Mouse (Mus musculus): ENCODE measurements around the gene Pdzd8. TPM values are rescaled to one million over a fixed set of nuclear protein-coding genes. Genes with fewer than 3 reads are reported as not detected.

Pdzd8 gene
- polyA plus RNA-seq (2015; fragmentation: Nextera tagmentation; extraction: Ambion mirVana) = 8.0 and 8.4 TPM in 2 replicates

DNA sequence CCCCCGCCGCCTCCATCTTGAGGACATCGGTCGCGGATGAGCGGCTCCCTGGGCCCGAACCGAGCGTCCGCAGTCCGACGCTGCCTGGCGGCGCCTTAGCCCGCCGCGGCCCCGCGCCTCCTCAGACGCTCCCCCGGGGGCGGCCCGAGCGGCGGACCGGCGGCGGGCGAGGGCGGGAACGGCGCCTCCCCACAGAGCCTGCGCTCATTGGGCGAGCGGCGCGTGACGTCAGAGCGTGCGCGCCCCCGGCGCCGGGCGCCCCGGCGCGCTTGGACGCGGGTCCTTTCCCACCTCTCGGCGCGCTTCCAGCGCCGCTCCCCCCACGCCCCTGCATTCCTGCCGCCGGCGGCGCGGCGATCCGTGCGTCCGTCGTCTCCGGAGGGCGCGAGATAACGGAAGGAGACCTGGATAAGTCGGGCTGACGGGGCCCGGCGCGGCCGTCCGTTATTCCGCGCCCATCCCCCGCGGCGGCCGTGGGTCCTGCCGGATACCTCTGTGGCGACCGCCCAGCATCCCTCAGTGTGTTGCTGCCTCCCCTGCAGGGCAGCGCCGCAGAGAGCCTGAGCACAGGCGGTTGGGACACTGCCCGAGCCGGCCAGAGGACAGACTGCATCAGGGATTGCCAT lies at the start of gene Pdzd8:
Pdzd8 (minus strand) TSS at position 123 of the 626 bp plus-strand sequence.
- no peaks in the 10 kb centered on the region for H3K36me3 ChIP-seq (ENCODE audit: control insufficient read depth, insufficient read depth)
- H3K27me3 ChIP-seq (replicated peaks; ENCODE audit: control insufficient read depth, insufficient read depth, low read length) = no peaks in the 10 kb centered on the region
- H3K9me3 ChIP-seq (ENCODE audit: control insufficient read depth, low read length) = no peaks in the 10 kb centered on the region
- ATAC-seq = peak; percentile 96
- H3K4me2 ChIP-seq (ENCODE audit: low read length) = peak within 1 kb of the TSS; percentile 99
- H3K9ac ChIP-seq (replicated peaks; ENCODE audit: low read depth, low read length) = peak within 1 kb of the TSS; percentile 93
- H3K27ac ChIP-seq (ENCODE audit: low read length) = peak within 1 kb of the TSS; percentile 90
- peaks cover 27% of the 10 kb centered on the region for H3K4me1 ChIP-seq (replicated peaks; ENCODE audit: control insufficient read depth, insufficient read depth, low read length)
- under 1% methylated on average over 76 of the region's 91 CpGs for WGBS
- peak within 1 kb of the TSS; percentile 96 for H3K4me3 ChIP-seq (replicated peaks; ENCODE audit: low read length)

DNA sequence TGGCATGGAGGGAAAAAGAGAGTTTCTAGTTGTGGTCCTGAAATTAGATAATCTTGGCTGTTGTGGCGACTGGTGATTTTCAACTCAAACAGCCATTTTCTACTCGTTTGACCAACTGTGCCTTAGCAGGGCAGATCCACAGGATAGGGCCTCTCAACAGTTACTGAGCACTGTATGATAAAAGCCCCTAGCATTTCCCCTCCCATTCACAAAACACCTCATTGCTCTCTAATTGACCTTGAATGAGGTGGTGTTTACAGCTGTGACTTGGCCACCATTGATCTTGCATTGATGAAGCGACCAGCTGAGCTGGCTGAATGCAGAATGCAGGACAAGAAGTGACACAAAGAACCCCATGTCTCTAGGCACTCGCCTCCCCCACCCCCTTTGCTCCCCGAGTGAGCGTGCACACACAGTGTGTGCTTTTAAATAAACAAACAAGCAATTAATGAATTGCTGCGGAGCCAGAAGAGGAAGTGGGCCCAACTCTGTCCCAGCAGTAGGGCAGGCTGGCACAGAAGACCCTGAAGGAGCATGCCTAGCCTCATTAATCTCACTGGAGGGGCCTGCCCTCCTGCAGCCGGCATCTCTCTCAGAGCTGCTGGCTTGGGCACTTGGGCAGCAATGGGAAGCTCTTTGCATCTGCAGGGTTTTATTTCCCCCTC lies 48.3 kb upstream of the Pdzd8 start:
- peak; percentile 85 for ATAC-seq
- Histone ChIP-seq H3K4me2 (ENCODE audit: low read length) (no peak overlapping the region), H3K27me3 (replicated peaks; ENCODE audit: control insufficient read depth, insufficient read depth, low read length) (peaks cover 10% of the 10 kb centered on the region), H3K9me3 (ENCODE audit: control insufficient read depth, low read length) (no peaks in the 10 kb centered on the region), H3K36me3 (ENCODE audit: control insufficient read depth, insufficient read depth) (no peaks in the 10 kb centered on the region), H3K9ac (replicated peaks; ENCODE audit: low read depth, low read length) (no peak overlapping the region), H3K4me3 (replicated peaks; ENCODE audit: low read length) (no peak overlapping the region), H3K4me1 (replicated peaks; ENCODE audit: control insufficient read depth, insufficient read depth, low read length) (peaks cover 16% of the 10 kb centered on the region), H3K27ac (ENCODE audit: low read length) (no peak overlapping the region)
- 10% methylated on average over 8 of the region's 8 CpGs for WGBS

- H3K9ac ChIP-seq (replicated peaks; ENCODE audit: low read depth, low read length) = 0 out of 2 replicates have a peak overlapping the region, but pooled peaks have one; percentile 17
- H3K4me3 ChIP-seq (replicated peaks; ENCODE audit: low read length) = 0 out of 2 replicates have a peak overlapping the region, but pooled peaks have one; percentile 6
- H3K27ac ChIP-seq (ENCODE audit: low read length) = no peak overlapping the region
- peak overlapping the region; percentile 46 for H3K4me2 ChIP-seq (ENCODE audit: low read length)
- H3K27me3 ChIP-seq (replicated peaks; ENCODE audit: control insufficient read depth, insufficient read depth, low read length) = peaks cover 5% of the 10 kb centered on the region; the same call in 1 of the 2 replicates
- H3K9me3 ChIP-seq (ENCODE audit: control insufficient read depth, low read length) = no peaks in the 10 kb centered on the region
- WGBS = 5% methylated on average over 15 of the region's 15 CpGs
- H3K4me1 ChIP-seq (replicated peaks; ENCODE audit: control insufficient read depth, insufficient read depth, low read length) = peaks cover 14% of the 10 kb centered on the region
- peak; percentile 44 for ATAC-seq
- H3K36me3 ChIP-seq (ENCODE audit: control insufficient read depth, insufficient read depth) = no peaks in the 10 kb centered on the region
Observed at GRCm38 (mm10) chr19:59388847-59389606, 43.4 kb upstream of the Pdzd8 start.

- Histone ChIP-seq H3K4me1 (replicated peaks; ENCODE audit: control insufficient read depth, insufficient read depth, low read length) (peaks cover 10% of the 10 kb centered on the region), H3K27me3 (replicated peaks; ENCODE audit: control insufficient read depth, insufficient read depth, low read length) (peaks cover 5% of the 10 kb centered on the region; the same call in 1 of the 2 replicates), H3K9ac (replicated peaks; ENCODE audit: low read depth, low read length) (0 out of 2 replicates have a peak overlapping the region, but pooled peaks have one; percentile 17), H3K4me2 (ENCODE audit: low read length) (peak overlapping the region; percentile 46), H3K27ac (ENCODE audit: low read length) (no peak overlapping the region), H3K9me3 (ENCODE audit: control insufficient read depth, low read length) (no peaks in the 10 kb centered on the region), H3K36me3 (ENCODE audit: control insufficient read depth, insufficient read depth) (no peaks in the 10 kb centered on the region), H3K4me3 (replicated peaks; ENCODE audit: low read length) (0 out of 2 replicates have a peak overlapping the region, but pooled peaks have one; percentile 6)
- peak; percentile 50 for ATAC-seq
- WGBS = 3% methylated on average over 5 of the region's 5 CpGs
Observed at GRCm38 (mm10) chr19:59388399-59388798, 42.8 kb upstream of the Pdzd8 start.

DNA sequence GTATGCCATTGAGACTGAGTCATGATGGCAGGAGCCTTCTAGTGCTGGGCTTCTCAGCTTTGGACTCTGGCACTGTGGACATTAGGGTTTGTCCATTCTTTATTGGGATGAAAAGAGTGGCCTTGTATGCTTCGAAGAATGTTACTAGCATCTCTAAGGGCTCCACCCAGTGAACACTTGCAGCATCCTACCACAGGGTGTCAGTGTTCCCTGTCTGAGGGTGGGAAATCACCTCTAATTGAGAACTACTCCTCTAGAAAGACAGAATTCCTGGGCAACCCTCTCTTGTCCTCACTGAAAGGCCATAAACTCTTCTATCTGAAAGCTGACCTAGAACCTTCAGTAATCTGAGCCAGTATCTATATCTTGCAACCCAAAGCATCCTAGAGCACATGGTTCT lies 41.6 kb upstream of the Pdzd8 start:
- Histone ChIP-seq H3K4me1 (replicated peaks; ENCODE audit: control insufficient read depth, insufficient read depth, low read length) (peaks cover 10% of the 10 kb centered on the region), H3K27ac (ENCODE audit: low read length) (no peak overlapping the region), H3K9me3 (ENCODE audit: control insufficient read depth, low read length) (no peaks in the 10 kb centered on the region), H3K9ac (replicated peaks; ENCODE audit: low read depth, low read length) (no peak overlapping the region), H3K27me3 (replicated peaks; ENCODE audit: control insufficient read depth, insufficient read depth, low read length) (peaks cover 2% of the 10 kb centered on the region; the same call in 1 of the 2 replicates), H3K36me3 (ENCODE audit: control insufficient read depth, insufficient read depth) (no peaks in the 10 kb centered on the region), H3K4me2 (ENCODE audit: low read length) (no peak overlapping the region), H3K4me3 (replicated peaks; ENCODE audit: low read length) (no peak overlapping the region)
- no peak for ATAC-seq
- 45% methylated on average over 1 of the region's 1 CpGs for WGBS

DNA sequence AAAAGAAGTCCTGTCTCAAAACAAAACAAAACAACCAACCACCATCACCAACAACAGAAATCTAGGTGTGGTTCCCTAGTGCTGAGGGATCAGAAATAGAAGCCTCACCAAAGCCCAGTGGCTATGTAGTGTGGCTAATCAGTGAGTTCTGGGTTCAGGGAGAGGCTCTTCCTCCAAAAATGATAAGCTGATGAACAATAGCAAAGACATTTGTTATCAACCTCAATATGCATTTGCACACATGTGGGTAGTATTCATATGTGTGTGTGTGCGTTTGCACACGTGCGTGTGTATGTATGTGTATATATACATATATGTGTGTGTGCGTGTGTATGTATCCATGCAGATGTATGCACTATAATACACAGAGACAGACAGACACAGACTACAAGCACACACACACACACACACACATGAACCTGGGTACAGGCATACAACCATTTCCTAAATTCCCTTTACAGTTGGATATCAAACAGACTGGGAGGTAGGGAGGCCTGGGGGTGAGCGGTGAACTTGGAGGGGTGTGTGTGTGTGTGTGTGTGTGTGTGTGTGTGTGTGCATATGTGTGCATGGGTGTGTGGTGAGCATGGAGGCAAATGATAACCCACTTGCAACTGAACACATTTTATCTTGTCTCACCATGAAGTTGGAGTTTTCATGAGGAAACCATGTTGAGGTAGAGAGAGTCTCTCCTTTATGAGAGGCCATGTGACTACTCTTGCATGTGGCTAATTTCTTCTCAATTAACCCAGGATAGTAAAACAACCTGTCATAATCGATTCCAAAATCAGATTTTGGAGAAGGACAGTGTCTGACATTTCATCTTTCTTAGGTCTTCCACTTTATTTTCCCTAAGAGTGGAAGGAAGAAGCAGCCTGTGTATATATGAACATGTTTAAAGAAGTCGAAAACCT lies 39.3 kb upstream of the Pdzd8 start:
- H3K9ac ChIP-seq (replicated peaks; ENCODE audit: low read depth, low read length) = no peak overlapping the region
- no peaks in the 10 kb centered on the region for H3K27me3 ChIP-seq (replicated peaks; ENCODE audit: control insufficient read depth, insufficient read depth, low read length)
- no peak overlapping the region for H3K4me2 ChIP-seq (ENCODE audit: low read length)
- H3K9me3 ChIP-seq (ENCODE audit: control insufficient read depth, low read length) = no peaks in the 10 kb centered on the region
- no peak overlapping the region for H3K27ac ChIP-seq (ENCODE audit: low read length)
- ATAC-seq = no peak
- peaks cover 10% of the 10 kb centered on the region for H3K4me1 ChIP-seq (replicated peaks; ENCODE audit: control insufficient read depth, insufficient read depth, low read length)
- no peak overlapping the region for H3K4me3 ChIP-seq (replicated peaks; ENCODE audit: low read length)
- no peaks in the 10 kb centered on the region for H3K36me3 ChIP-seq (ENCODE audit: control insufficient read depth, insufficient read depth)
- 95% methylated on average over 7 of the region's 7 CpGs for WGBS

GRCm38 (mm10) chr19:59382416-59382917 lies 36.9 kb upstream of the Pdzd8 start:
- Histone ChIP-seq H3K4me1 (replicated peaks; ENCODE audit: control insufficient read depth, insufficient read depth, low read length) (no peaks in the 10 kb centered on the region), H3K4me2 (ENCODE audit: low read length) (no peak overlapping the region)
- ATAC-seq = no peak

GRCm38 (mm10) chr19:59379995-59380394 lies 34.4 kb upstream of the Pdzd8 start:
- H3K4me2 ChIP-seq (ENCODE audit: low read length) = no peak overlapping the region
- ATAC-seq = no peak

More at GRCm38 (mm10) chr19:59382416-59382917, 36.9 kb upstream of the Pdzd8 start:
- H3K9ac ChIP-seq (replicated peaks; ENCODE audit: low read depth, low read length) = no peak overlapping the region
- H3K9me3 ChIP-seq (ENCODE audit: control insufficient read depth, low read length) = no peaks in the 10 kb centered on the region
- no peaks in the 10 kb centered on the region for H3K36me3 ChIP-seq (ENCODE audit: control insufficient read depth, insufficient read depth)
- no peak overlapping the region for H3K4me3 ChIP-seq (replicated peaks; ENCODE audit: low read length)
- no peaks in the 10 kb centered on the region for H3K27me3 ChIP-seq (replicated peaks; ENCODE audit: control insufficient read depth, insufficient read depth, low read length)
- no peak overlapping the region for H3K27ac ChIP-seq (ENCODE audit: low read length)

More at GRCm38 (mm10) chr19:59379995-59380394, 34.4 kb upstream of the Pdzd8 start:
- Histone ChIP-seq H3K27me3 (replicated peaks; ENCODE audit: control insufficient read depth, insufficient read depth, low read length) (no peaks in the 10 kb centered on the region), H3K27ac (ENCODE audit: low read length) (no peak overlapping the region), H3K9ac (replicated peaks; ENCODE audit: low read depth, low read length) (no peak overlapping the region), H3K4me3 (replicated peaks; ENCODE audit: low read length) (no peak overlapping the region), H3K36me3 (ENCODE audit: control insufficient read depth, insufficient read depth) (no peaks in the 10 kb centered on the region), H3K4me1 (replicated peaks; ENCODE audit: control insufficient read depth, insufficient read depth, low read length) (no peaks in the 10 kb centered on the region), H3K9me3 (ENCODE audit: control insufficient read depth, low read length) (0 out of 2 replicates have a peak, but pooled peaks cover 3% of the 10 kb centered on the region)
- 44% methylated on average over 1 of the region's 1 CpGs for whole genome bisulfite sequencing
